Mouse (Mus musculus): ENCODE measurements around the gene Wdr4.

DNA sequence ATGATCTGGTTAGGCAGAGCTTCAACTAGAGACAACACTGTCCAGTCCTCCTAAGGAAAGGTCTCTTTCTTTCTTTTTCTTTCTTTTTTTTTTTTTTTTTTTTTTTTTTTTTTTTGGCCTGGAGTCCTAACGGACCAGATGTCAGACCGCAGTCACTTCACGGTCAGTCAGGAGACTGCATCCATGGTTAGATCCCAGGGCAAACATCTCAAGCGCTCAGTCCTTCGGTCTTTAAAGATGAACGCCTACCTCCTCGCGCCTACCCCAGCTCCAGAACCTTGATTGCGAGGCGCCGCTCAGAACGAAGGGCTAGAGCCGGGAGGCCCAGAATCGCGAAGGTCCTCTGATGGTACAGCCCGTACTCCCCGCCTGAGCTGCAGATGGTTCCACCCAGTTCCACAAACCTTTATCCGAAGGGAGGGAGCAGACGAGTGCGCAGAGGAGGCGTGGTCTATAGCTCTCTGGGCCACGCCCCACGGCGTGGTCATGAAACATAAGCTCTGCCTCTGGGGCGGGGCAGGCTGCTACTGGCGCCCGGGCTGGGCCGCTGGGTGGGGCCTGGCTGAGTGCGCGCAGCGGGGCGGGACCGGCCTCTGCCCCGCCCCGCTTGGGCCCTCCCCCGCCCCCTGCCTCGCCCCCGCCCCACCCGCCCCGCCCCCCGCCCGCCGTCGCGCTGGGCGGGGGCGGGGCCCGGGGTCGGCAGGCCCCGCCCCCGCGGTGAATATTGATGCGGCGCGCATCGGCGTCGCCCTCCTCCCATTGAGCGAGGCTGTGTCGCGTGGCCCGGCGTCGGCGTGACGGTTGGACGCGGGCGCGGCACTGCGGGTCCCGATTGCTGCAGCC is 44.5 kb upstream of the Wdr4 start, which contains the start of gene Pknox1:
- TF ChIP-seq CTCF (IDR thresholded peaks at IDR 0.05; ENCODE audit: low read depth, low read length) (no peak), POLR2A (IDR thresholded peaks at IDR 0.05; ENCODE audit: extremely low read depth, insufficient read depth, low read length) (peak; percentile 75)
